Mouse (Mus musculus): ENCODE data around the gene Ccdc7b. TPM values are rescaled to one million over a fixed set of nuclear protein-coding genes. Genes with fewer than 3 reads are reported as not detected.
"Not testable (repeated sequence)": the region's sequence is repeated elsewhere in the genome, so short reads cannot be mapped to it uniquely, and the experiment has no call there.

Gene Ccdc7b
- not detected for polyA plus RNA-seq (2012; fragmentation: generic; extraction: Trizol)
- long read RNA-seq, experiment 1 = 0 reads
- long read RNA-seq, experiment 2 = 0 reads

DNA sequence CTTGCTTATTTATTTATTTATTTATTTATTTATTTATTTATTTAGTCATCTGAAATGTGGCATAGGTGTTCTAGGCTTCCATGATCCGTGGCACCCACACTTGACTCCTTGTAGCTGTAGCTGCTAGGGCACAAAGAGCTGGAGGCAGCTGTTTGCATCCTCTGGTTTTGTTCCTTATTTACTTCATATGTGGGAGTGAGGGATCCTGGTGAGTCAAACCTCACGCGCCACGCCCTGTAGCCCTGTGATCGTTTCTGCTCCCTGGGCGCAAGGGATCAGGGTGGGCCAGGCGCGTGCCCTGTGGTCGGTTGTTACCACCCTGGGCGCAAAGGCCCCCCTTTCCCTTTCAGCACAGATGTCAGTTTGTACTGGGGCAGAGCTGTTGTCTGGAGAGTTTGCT, at the start of gene Ccdc7b:
TSS of gene Ccdc7b (plus strand) at position 301 of the 400 bp plus-strand sequence.
- not testable (repeated sequence) for H3K79me2 ChIP-seq (ENCODE audit: control insufficient read depth, insufficient read depth); H3ac ChIP-seq (ENCODE audit: control insufficient read depth, insufficient read length, low read depth); H3K79me3 ChIP-seq (ENCODE audit: low read depth); H3K27me3 ChIP-seq (ENCODE audit: control insufficient read depth, insufficient read depth, insufficient read length); H3K36me3 ChIP-seq (ENCODE audit: control insufficient read depth, insufficient read depth); H3K4me3 ChIP-seq (ENCODE audit: insufficient read depth, poor library complexity, severe bottlenecking)

DNA sequence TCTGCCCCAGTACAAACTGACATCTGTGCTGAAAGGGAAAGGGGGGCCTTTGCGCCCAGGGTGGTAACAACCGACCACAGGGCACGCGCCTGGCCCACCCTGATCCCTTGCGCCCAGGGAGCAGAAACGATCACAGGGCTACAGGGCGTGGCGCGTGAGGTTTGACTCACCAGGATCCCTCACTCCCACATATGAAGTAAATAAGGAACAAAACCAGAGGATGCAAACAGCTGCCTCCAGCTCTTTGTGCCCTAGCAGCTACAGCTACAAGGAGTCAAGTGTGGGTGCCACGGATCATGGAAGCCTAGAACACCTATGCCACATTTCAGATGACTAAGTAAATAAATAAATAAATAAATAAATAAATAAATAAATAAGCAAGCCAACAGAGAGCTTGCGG, 1.5 kb upstream of the Ccdc7b start, which contains the start of gene Ccdc7a:
TSS of gene Ccdc7a (minus strand) at position 101 of the 400 bp plus-strand sequence.
- H3K79me3 ChIP-seq (ENCODE audit: low read depth); H3K27me3 ChIP-seq (ENCODE audit: control insufficient read depth, insufficient read depth, insufficient read length); H3ac ChIP-seq (ENCODE audit: control insufficient read depth, insufficient read length, low read depth); H3K79me2 ChIP-seq (ENCODE audit: control insufficient read depth, insufficient read depth); H3K36me3 ChIP-seq (ENCODE audit: control insufficient read depth, insufficient read depth); H3K4me3 ChIP-seq (ENCODE audit: insufficient read depth, poor library complexity, severe bottlenecking): not testable (repeated sequence)

DNA sequence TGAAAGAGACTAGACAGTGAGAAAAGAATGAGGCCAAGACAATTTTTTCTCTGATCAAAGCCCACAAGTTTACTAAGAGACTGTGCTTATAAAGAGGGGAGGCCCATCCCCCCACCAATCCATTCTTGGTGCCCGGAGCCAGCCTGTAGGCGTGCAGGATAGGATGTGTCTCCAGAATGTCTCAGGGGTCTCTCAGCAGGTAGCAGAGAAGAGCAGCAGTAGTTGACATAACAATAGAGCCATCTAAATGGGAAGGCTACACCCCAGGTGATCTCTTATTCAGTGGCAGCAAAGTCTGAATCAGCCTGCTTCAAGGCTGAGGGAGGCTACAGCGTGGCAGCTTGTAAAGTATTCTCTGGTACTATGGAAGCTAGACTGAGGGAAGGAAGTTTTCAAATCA, 48.8 kb downstream of the Ccdc7b start:
- H3K79me3 ChIP-seq (ENCODE audit: low read depth); H3K79me2 ChIP-seq (ENCODE audit: control insufficient read depth, insufficient read depth); H3K27me3 ChIP-seq (ENCODE audit: control insufficient read depth, insufficient read depth, insufficient read length); H3K36me3 ChIP-seq (ENCODE audit: control insufficient read depth, insufficient read depth); H3K4me3 ChIP-seq (ENCODE audit: insufficient read depth, poor library complexity, severe bottlenecking); H3ac ChIP-seq (ENCODE audit: control insufficient read depth, insufficient read length, low read depth): not testable (repeated sequence)

DNA sequence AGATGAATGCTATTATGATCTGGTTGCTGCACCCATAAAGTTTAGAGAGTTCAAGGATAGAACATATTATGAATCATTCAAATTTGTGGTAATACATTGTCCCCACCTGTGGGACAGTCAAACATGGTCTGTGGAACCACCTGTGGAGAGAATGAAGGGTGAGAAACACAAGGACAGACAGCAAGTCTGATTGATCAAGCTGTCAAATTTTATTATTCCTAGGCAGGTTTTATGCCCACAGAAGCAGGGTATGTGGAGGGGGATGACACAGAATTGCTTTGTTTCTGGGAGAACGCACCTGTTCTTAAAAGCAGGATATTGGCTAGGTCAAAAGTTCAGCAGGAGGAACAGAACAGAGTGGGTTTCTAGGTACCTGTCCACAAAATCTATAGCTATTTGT, 64.6 kb downstream of the Ccdc7b start, which contains the start of gene Gm10999:
TSS of gene Gm10999 (minus strand) at position 101 of the 400 bp plus-strand sequence.
- H3K79me3 ChIP-seq (ENCODE audit: low read depth) = no peaks in the 10 kb centered on the region
- H3K36me3 ChIP-seq (ENCODE audit: control insufficient read depth, insufficient read depth) = no peaks in the 10 kb centered on the region
- H3ac ChIP-seq (ENCODE audit: control insufficient read depth, insufficient read length, low read depth) = no peak within 1 kb of the TSS
- H3K27me3 ChIP-seq (ENCODE audit: control insufficient read depth, insufficient read depth, insufficient read length) = no peaks in the 10 kb centered on the region
- no peak for TF ChIP-seq MYOG (IDR thresholded peaks at IDR 0.05; ENCODE audit: control insufficient read depth, extremely low read depth, insufficient read length)
- H3K79me2 ChIP-seq (ENCODE audit: control insufficient read depth, insufficient read depth) = no peaks in the 10 kb centered on the region
- H3K4me3 ChIP-seq (ENCODE audit: insufficient read depth, poor library complexity, severe bottlenecking) = no peak within 1 kb of the TSS

DNA sequence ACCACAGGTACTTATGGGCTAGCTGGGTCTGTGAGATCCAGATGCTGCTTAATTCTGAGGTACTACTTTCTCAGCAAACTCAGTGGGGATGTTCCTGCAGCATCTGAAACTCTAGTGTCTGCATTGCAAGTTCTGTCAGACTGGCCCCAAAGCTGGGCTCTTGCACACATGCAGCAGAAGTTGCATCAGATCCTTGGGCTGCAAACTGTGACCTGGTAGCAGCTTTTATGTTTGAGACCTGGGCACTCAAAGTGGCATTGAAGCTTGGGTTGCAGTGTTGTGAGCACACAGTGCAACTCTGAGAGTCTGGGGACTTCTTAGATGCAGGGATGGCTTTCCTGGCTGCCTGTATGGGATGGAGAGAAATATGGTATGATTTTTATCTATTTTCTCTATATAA, 66.5 kb downstream of the Ccdc7b start:
- TF ChIP-seq CEBPB (IDR thresholded peaks at IDR 0.05; ENCODE audit: low read depth) (no peak), CTCF (IDR thresholded peaks at IDR 0.05; ENCODE audit: control insufficient read depth, insufficient read depth, insufficient read length) (no peak), USF1 (IDR thresholded peaks at IDR 0.05; ENCODE audit: low read depth) (no peak), MYOD1 (IDR thresholded peaks at IDR 0.05; ENCODE audit: control insufficient read depth, insufficient read length, low read depth) (no peak), MYOG (IDR thresholded peaks at IDR 0.05; ENCODE audit: control insufficient read depth, extremely low read depth, insufficient read length) (no peak), FOSL1 (IDR thresholded peaks at IDR 0.05; ENCODE audit: insufficient read depth, low read length, poor library complexity, severe bottlenecking) (no peak), MAX (IDR thresholded peaks at IDR 0.05) (no peak)
- no peaks in the 10 kb centered on the region for H3K27me3 ChIP-seq (ENCODE audit: control insufficient read depth, insufficient read depth, insufficient read length)
- no peak overlapping the region for H3K4me3 ChIP-seq (ENCODE audit: insufficient read depth, poor library complexity, severe bottlenecking)
- no peaks in the 10 kb centered on the region for H3K79me3 ChIP-seq (ENCODE audit: low read depth)
- H3K79me2 ChIP-seq (ENCODE audit: control insufficient read depth, insufficient read depth) = no peaks in the 10 kb centered on the region
- H3K36me3 ChIP-seq (ENCODE audit: control insufficient read depth, insufficient read depth) = no peaks in the 10 kb centered on the region
- H3ac ChIP-seq (ENCODE audit: control insufficient read depth, insufficient read length, low read depth) = no peak overlapping the region

Other genes with a start within 250 kb of the Ccdc7b start
- not detected for gene Ccdc7a, start 1.6 kb upstream of the Ccdc7b start, polyA plus RNA-seq (2012; fragmentation: generic; extraction: Trizol)
- gene Gm10999, start 64.5 kb downstream of the Ccdc7b start, polyA plus RNA-seq (2012; fragmentation: generic; extraction: Trizol) = not detected
- gene 2610044O15Rik8, start 167.3 kb downstream of the Ccdc7b start, polyA plus RNA-seq (2012; fragmentation: generic; extraction: Trizol) = 6.7 TPM

Data from C2C12 (cell line).